Mouse (Mus musculus): ENCODE data around the gene Rreb1. TPM values are rescaled to one million over a fixed set of nuclear protein-coding genes. Genes with fewer than 3 reads are reported as not detected.
A peak's percentile ranks its signal among the peaks of the same experiment; 100 is the strongest.

The Rreb1 gene
- polyA plus RNA-seq, 1 experiment from 2014 or later = 5.3 TPM

- no peak overlapping the region for H3K9ac ChIP-seq
- no peak for ATAC-seq (ENCODE audit: low FRiP score)
- WGBS = 71% methylated on average over 5 of the region's 5 CpGs
Measured at GRCm38 (mm10) chr13:37848438-37848837, 70.2 kb downstream of the Rreb1 start.

GRCm38 (mm10) chr13:37851617-37852016 lies 73.4 kb downstream of the Rreb1 start:
- Histone ChIP-seq H3K4me2 (no peak overlapping the region), H3K27me3 (peaks cover 8% of the 10 kb centered on the region; the same call in 1 of the 2 replicates), H3K9me3 (no peaks in the 10 kb centered on the region), H3K36me3 (replicated peaks) (no peaks in the 10 kb centered on the region), H3K27ac (no peak overlapping the region), H3K4me1 (peaks cover 15% of the 10 kb centered on the region), H3K9ac (no peak overlapping the region), H3K4me3 (replicated peaks) (no peak overlapping the region)
- no peak for ATAC-seq (ENCODE audit: low FRiP score)
- 90% methylated on average over 5 of the region's 5 CpGs for WGBS

More at GRCm38 (mm10) chr13:37848438-37848837, 70.2 kb downstream of the Rreb1 start:
- no peak overlapping the region for H3K4me3 ChIP-seq (replicated peaks)
- H3K27ac ChIP-seq = no peak overlapping the region
- no peaks in the 10 kb centered on the region for H3K36me3 ChIP-seq (replicated peaks)
- H3K9me3 ChIP-seq = no peaks in the 10 kb centered on the region
- H3K4me1 ChIP-seq = peaks cover 5% of the 10 kb centered on the region; the same call in 1 of the 2 replicates
- H3K4me2 ChIP-seq = no peak overlapping the region
- H3K27me3 ChIP-seq = no peaks in the 10 kb centered on the region

- Histone ChIP-seq H3K27ac (no peak overlapping the region), H3K27me3 (peaks cover 8% of the 10 kb centered on the region; the same call in 1 of the 2 replicates), H3K9ac (no peak overlapping the region), H3K4me1 (peaks cover 16% of the 10 kb centered on the region), H3K9me3 (no peaks in the 10 kb centered on the region), H3K4me2 (no peak overlapping the region), H3K36me3 (replicated peaks) (no peaks in the 10 kb centered on the region), H3K4me3 (replicated peaks) (no peak overlapping the region)
- ATAC-seq (ENCODE audit: low FRiP score) = no peak
- WGBS = 91% methylated on average over 3 of the region's 3 CpGs
Measured at GRCm38 (mm10) chr13:37852850-37853249, 74.7 kb downstream of the Rreb1 start.

GRCm38 (mm10) chr13:37853441-37853840 lies 75.2 kb downstream of the Rreb1 start:
- H3K4me1 ChIP-seq = peaks cover 22% of the 10 kb centered on the region
- no peaks in the 10 kb centered on the region for H3K36me3 ChIP-seq (replicated peaks)
- peaks cover 11% of the 10 kb centered on the region for H3K27me3 ChIP-seq
- H3K9ac ChIP-seq = no peak overlapping the region
- no peak overlapping the region for H3K4me3 ChIP-seq (replicated peaks)
- WGBS = 58% methylated on average over 4 of the region's 4 CpGs
- H3K9me3 ChIP-seq = no peaks in the 10 kb centered on the region
- H3K27ac ChIP-seq = no peak overlapping the region
- ATAC-seq (ENCODE audit: low FRiP score) = no peak
- H3K4me2 ChIP-seq = no peak overlapping the region

GRCm38 (mm10) chr13:37854031-37854431 lies 75.8 kb downstream of the Rreb1 start:
- Histone ChIP-seq H3K4me1 (peaks cover 22% of the 10 kb centered on the region), H3K9me3 (no peaks in the 10 kb centered on the region), H3K4me3 (replicated peaks) (0 out of 2 replicates have a peak overlapping the region, but pooled peaks have one; percentile 1), H3K27ac (no peak overlapping the region), H3K27me3 (peaks cover 16% of the 10 kb centered on the region), H3K4me2 (peak overlapping the region; percentile 41), H3K36me3 (replicated peaks) (no peaks in the 10 kb centered on the region), H3K9ac (no peak overlapping the region)
- WGBS = 4% methylated on average over 14 of the region's 14 CpGs
- no peak for ATAC-seq (ENCODE audit: low FRiP score)

- Histone ChIP-seq H3K4me1 (peaks cover 22% of the 10 kb centered on the region), H3K4me2 (peak overlapping the region; percentile 41), H3K9ac (no peak overlapping the region), H3K27me3 (peaks cover 19% of the 10 kb centered on the region), H3K27ac (no peak overlapping the region), H3K36me3 (replicated peaks) (no peaks in the 10 kb centered on the region), H3K9me3 (no peaks in the 10 kb centered on the region), H3K4me3 (replicated peaks) (no peak overlapping the region)
- ATAC-seq (ENCODE audit: low FRiP score) = no peak
- 9% methylated on average over 14 of the region's 14 CpGs for WGBS
Measured at GRCm38 (mm10) chr13:37854455-37855220, 76.4 kb downstream of the Rreb1 start.

- H3K27me3 ChIP-seq = peaks cover 23% of the 10 kb centered on the region
- no peaks in the 10 kb centered on the region for H3K36me3 ChIP-seq (replicated peaks)
- H3K9ac ChIP-seq = no peak overlapping the region
- H3K4me1 ChIP-seq = peaks cover 22% of the 10 kb centered on the region
- 51% methylated on average over 3 of the region's 3 CpGs for WGBS
- H3K4me3 ChIP-seq (replicated peaks) = no peak overlapping the region
- no peak for ATAC-seq (ENCODE audit: low FRiP score)
- no peaks in the 10 kb centered on the region for H3K9me3 ChIP-seq
- no peak overlapping the region for H3K27ac ChIP-seq
- no peak overlapping the region for H3K4me2 ChIP-seq
Measured at GRCm38 (mm10) chr13:37855221-37855757, 77.1 kb downstream of the Rreb1 start.

- no peak overlapping the region for H3K9ac ChIP-seq
- H3K4me2 ChIP-seq = no peak overlapping the region
- H3K9me3 ChIP-seq = no peaks in the 10 kb centered on the region
- peaks cover 22% of the 10 kb centered on the region for H3K4me1 ChIP-seq
- no peak overlapping the region for H3K27ac ChIP-seq
- no peaks in the 10 kb centered on the region for H3K36me3 ChIP-seq (replicated peaks)
- H3K4me3 ChIP-seq (replicated peaks) = no peak overlapping the region
- no peak for ATAC-seq (ENCODE audit: low FRiP score)
- H3K27me3 ChIP-seq = peaks cover 23% of the 10 kb centered on the region
Measured at GRCm38 (mm10) chr13:37855765-37856164, 77.6 kb downstream of the Rreb1 start.

- ATAC-seq (ENCODE audit: low FRiP score) = no peak
- peaks cover 23% of the 10 kb centered on the region for H3K4me1 ChIP-seq
- H3K27me3 ChIP-seq = peaks cover 23% of the 10 kb centered on the region
- H3K36me3 ChIP-seq (replicated peaks) = no peaks in the 10 kb centered on the region
- no peak overlapping the region for H3K9ac ChIP-seq
- WGBS = 55% methylated on average over 2 of the region's 2 CpGs
- no peaks in the 10 kb centered on the region for H3K9me3 ChIP-seq
- H3K4me2 ChIP-seq = no peak overlapping the region
- no peak overlapping the region for H3K27ac ChIP-seq
- H3K4me3 ChIP-seq (replicated peaks) = no peak overlapping the region
Measured at GRCm38 (mm10) chr13:37856537-37856936, 78.3 kb downstream of the Rreb1 start.

GRCm38 (mm10) chr13:37857284-37858065 lies 79.3 kb downstream of the Rreb1 start:
- H3K4me1 ChIP-seq = peaks cover 33% of the 10 kb centered on the region
- H3K4me3 ChIP-seq (replicated peaks) = peak overlapping the region; percentile 57
- H3K4me2 ChIP-seq = peak overlapping the region; percentile 80
- no peaks in the 10 kb centered on the region for H3K9me3 ChIP-seq
- H3K27me3 ChIP-seq = peaks cover 23% of the 10 kb centered on the region
- WGBS = under 1% methylated on average over 47 of the region's 59 CpGs
- ATAC-seq (ENCODE audit: low FRiP score) = peak; percentile 96
- H3K9ac ChIP-seq = peak overlapping the region; percentile 61
- H3K27ac ChIP-seq = no peak overlapping the region
- no peaks in the 10 kb centered on the region for H3K36me3 ChIP-seq (replicated peaks)

GRCm38 (mm10) chr13:37858066-37858501 lies 79.9 kb downstream of the Rreb1 start:
- H3K4me3 ChIP-seq (replicated peaks) = peak overlapping the region; percentile 57

GRCm38 (mm10) chr13:37858508-37858907 lies 80.3 kb downstream of the Rreb1 start:
- Histone ChIP-seq H3K9me3 (no peaks in the 10 kb centered on the region), H3K4me3 (replicated peaks) (peak overlapping the region; percentile 57), H3K36me3 (replicated peaks) (no peaks in the 10 kb centered on the region), H3K27ac (no peak overlapping the region), H3K4me1 (peaks cover 37% of the 10 kb centered on the region), H3K27me3 (peaks cover 23% of the 10 kb centered on the region), H3K4me2 (peak overlapping the region; percentile 80), H3K9ac (0 out of 2 replicates have a peak overlapping the region, but pooled peaks have one; percentile 61)
- 36% methylated on average over 9 of the region's 9 CpGs for WGBS
- ATAC-seq (ENCODE audit: low FRiP score) = no peak; the same call in 1 of the 2 replicates

More at GRCm38 (mm10) chr13:37858066-37858501, 79.9 kb downstream of the Rreb1 start:
- peak overlapping the region; percentile 80 for H3K4me2 ChIP-seq
- H3K27ac ChIP-seq = no peak overlapping the region
- no peaks in the 10 kb centered on the region for H3K36me3 ChIP-seq (replicated peaks)
- peak; percentile 34 for ATAC-seq (ENCODE audit: low FRiP score)
- WGBS = 5% methylated on average over 19 of the region's 19 CpGs
- H3K9me3 ChIP-seq = no peaks in the 10 kb centered on the region
- H3K27me3 ChIP-seq = peaks cover 23% of the 10 kb centered on the region
- H3K4me1 ChIP-seq = peaks cover 37% of the 10 kb centered on the region
- peak overlapping the region; percentile 61; the same call in 1 of the 2 replicates for H3K9ac ChIP-seq

Measured in forebrain, embryonic 12.5 days (tissue).